Mouse (Mus musculus) limb, embryonic 13.5 days (tissue): ENCODE data around the gene Gne. TPM values are rescaled to one million over a fixed set of nuclear protein-coding genes. Genes with fewer than 3 reads are reported as not detected.

Experiments used
- ATAC-seq: fragments of 200-750 bp; cut with Nextera tagmentation; 2 replicates; pipeline ENCODE4 v1.8.0; 2017; ENCODE audit warnings: low read depth, moderate number of reproducible peaks, moderate TSS enrichment; ENCODE audit not compliant: low FRiP score
- H3K27ac ChIP-seq: fragments of 300-500 bp; sonication (generic); 2 replicates; pipeline ENCODE4 v1.5.1; 2015; ENCODE audit warnings: inconsistent platforms, mild to moderate bottlenecking, moderate library complexity
- H3K27me3 ChIP-seq: fragments of 300-500 bp; sonication (generic); 2 replicates; pipeline ENCODE4 v1.6.1; 2015; ENCODE audit warnings: mild to moderate bottlenecking, inconsistent platforms
- H3K36me3 ChIP-seq: fragments of 300-500 bp; sonication (generic); 2 replicates; pipeline ENCODE4 v1.6.1; 2015; ENCODE audit warnings: inconsistent platforms, mild to moderate bottlenecking, moderate library complexity
- H3K4me1 ChIP-seq: fragments of 300-500 bp; sonication (generic); 2 replicates; pipeline ENCODE4 v1.6.1; 2015; ENCODE audit warnings: inconsistent platforms
- H3K4me2 ChIP-seq: fragments of 300-500 bp; sonication (generic); replicated peaks from 2 replicates; pipeline ENCODE4 v1.6.1; 2015; ENCODE audit warnings: inconsistent platforms, mild to moderate bottlenecking, moderate library complexity
- H3K4me3 ChIP-seq: fragments of 300-500 bp; sonication (generic); 2 replicates; pipeline ENCODE4 v1.5.1; 2015; ENCODE audit warnings: moderate library complexity, mild to moderate bottlenecking, inconsistent platforms
- H3K9ac ChIP-seq: fragments of 300-500 bp; sonication (generic); 2 replicates; pipeline ENCODE4 v1.6.1; 2015; ENCODE audit warnings: mild to moderate bottlenecking, inconsistent platforms
- H3K9me3 ChIP-seq: fragments of 300-500 bp; sonication (generic); 2 replicates; pipeline ENCODE4 v1.6.1; 2016; ENCODE audit warnings: inconsistent platforms
- WGBS: fragments of 180-500 bp; shearing (Covaris S2); methylation state at CpG from one replicate; pipeline ENCODE4 v1.1.7; 2015; 5-methylcytosine and 5-hydroxymethylcytosine counted together
- polyA plus RNA-seq: library from polyadenylated mRNA; unstranded; fragments of >200 nt; fragmentation: Nextera tagmentation; extraction: Ambion mirVana; gene quantifications from 2 replicates; pipeline ENCODE4 v1.2.1, GENCODE M21; 2015

The Gne gene
- polyA plus RNA-seq, 1 experiment from 2014 or later = 24.8 TPM

DNA sequence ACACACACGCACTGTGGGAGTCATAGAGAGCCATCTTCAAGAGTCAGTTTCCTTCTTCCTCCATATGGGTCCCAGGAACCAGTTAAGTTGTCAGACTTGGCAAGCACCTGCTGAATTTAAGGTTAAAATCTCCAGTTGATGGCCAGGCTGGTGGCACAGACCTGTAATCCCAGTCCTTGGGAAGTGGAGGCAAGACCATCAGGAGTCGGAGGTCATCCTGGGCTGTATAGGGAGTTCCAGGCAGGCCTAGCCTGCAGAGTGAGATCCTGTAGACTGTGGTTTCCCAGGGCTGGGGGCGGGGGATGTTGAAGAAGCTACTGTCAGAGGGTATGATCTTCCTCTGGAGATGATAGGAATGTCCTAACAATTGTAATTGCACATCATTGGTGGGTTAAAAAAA is 95.0 kb downstream of the Gne start:
- no peak overlapping the region for H3K4me2 ChIP-seq
- H3K27ac ChIP-seq = no peak overlapping the region
- no peak overlapping the region for H3K4me3 ChIP-seq
- H3K9me3 ChIP-seq = no peaks in the 10 kb centered on the region
- WGBS = 86% methylated on average over 3 of the region's 3 CpGs
- H3K27me3 ChIP-seq = no peaks in the 10 kb centered on the region
- H3K9ac ChIP-seq = no peak overlapping the region
- ATAC-seq = no peak
- no peaks in the 10 kb centered on the region for H3K4me1 ChIP-seq
- H3K36me3 ChIP-seq = no peaks in the 10 kb centered on the region

DNA sequence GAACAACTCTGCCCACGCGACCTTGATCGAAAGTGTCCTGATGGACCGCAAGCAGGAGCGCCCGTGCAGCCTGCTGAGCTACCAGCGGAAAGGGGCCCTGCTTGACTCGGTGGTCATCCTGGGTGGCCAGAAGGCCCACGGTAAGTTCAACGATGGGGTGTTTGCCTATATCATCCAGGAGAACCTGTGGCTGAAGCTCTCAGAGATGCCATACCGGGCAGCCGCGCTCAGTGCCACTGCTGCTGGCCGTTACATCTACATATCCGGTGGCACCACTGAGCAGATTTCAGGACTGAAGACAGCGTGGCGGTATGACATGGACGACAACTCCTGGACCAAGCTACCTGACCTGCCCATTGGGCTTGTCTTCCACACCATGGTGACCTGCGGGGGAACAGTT is 99.7 kb downstream of the Gne start:
- ATAC-seq = no peak
- no peak overlapping the region for H3K4me3 ChIP-seq
- H3K36me3 ChIP-seq = no peaks in the 10 kb centered on the region
- WGBS = 92% methylated on average over 19 of the region's 19 CpGs
- peaks cover 19% of the 10 kb centered on the region for H3K4me1 ChIP-seq
- no peaks in the 10 kb centered on the region for H3K27me3 ChIP-seq
- no peak overlapping the region for H3K27ac ChIP-seq
- H3K9me3 ChIP-seq = no peaks in the 10 kb centered on the region
- H3K4me2 ChIP-seq = no peak overlapping the region
- no peak overlapping the region for H3K9ac ChIP-seq

Other genes with a start within 250 kb of the Gne start
- not detected in 2 replicates for gene Olfr157, start 244.0 kb downstream of the Gne start, polyA plus RNA-seq
- not detected in 2 replicates for gene Olfr155, start 232.6 kb downstream of the Gne start, polyA plus RNA-seq
- gene Reck, start 208.6 kb downstream of the Gne start, polyA plus RNA-seq = 35.7 and 36.3 TPM in 2 replicates
- gene Glipr2, start 126.8 kb downstream of the Gne start, polyA plus RNA-seq = 124 and 125 TPM in 2 replicates
- gene Ccin, start 100.7 kb downstream of the Gne start, polyA plus RNA-seq = not detected in 2 replicates
- 246 and 261 TPM in 2 replicates for gene Clta, start 79.7 kb downstream of the Gne start, polyA plus RNA-seq
- 18.4 and 19.9 TPM in 2 replicates for gene Rnf38, start 149.6 kb upstream of the Gne start, polyA plus RNA-seq
- 42.4 and 43.8 TPM in 2 replicates for gene Melk, start 216.7 kb upstream of the Gne start, polyA plus RNA-seq